Mouse (Mus musculus): ENCODE results near the gene Rexo2. TPM values are rescaled to one million over a fixed set of nuclear protein-coding genes. Genes with fewer than 3 reads are reported as not detected.
"Not testable (repeated sequence)": the region's sequence is repeated elsewhere in the genome, so short reads cannot be mapped to it uniquely, and the experiment has no call there.

Gene Rexo2
- 147 and 153 TPM in 2 replicates for polyA plus RNA-seq (2012; rRNA removed)

- peak within 1 kb of the TSS; percentile 10; the same call in 1 of the 2 replicates for H3K27ac ChIP-seq (ENCODE audit: insufficient read depth, low read length)
These were observed at the start of gene Rexo2 for GRCm38 (mm10) chr9:48480411-48481213. Gene Rexo2 (minus strand): TSS chr9:48480623.

GRCm38 (mm10) chr9:48526520-48526919 is 46.1 kb upstream of the Rexo2 start:
- no peak for DNase-seq
- H3K4me3 ChIP-seq (replicated peaks; ENCODE audit: insufficient read depth, low read depth, low read length) = no peak overlapping the region
- 92% methylated on average over 4 of the region's 4 CpGs for WGBS
- no peaks in the 10 kb centered on the region for H3K27me3 ChIP-seq (ENCODE audit: control insufficient read depth, insufficient read depth, low read length)
- H3K27ac ChIP-seq (ENCODE audit: insufficient read depth, low read length) = no peak overlapping the region
- no peaks in the 10 kb centered on the region for H3K4me1 ChIP-seq (ENCODE audit: control insufficient read depth, insufficient read depth, low read length)
- TF ChIP-seq POLR2A (IDR thresholded peaks at IDR 0.05; ENCODE audit: borderline replicate concordance, insufficient read depth, low read length) = no peak
- TF ChIP-seq CTCF (IDR thresholded peaks at IDR 0.05; ENCODE audit: borderline replicate concordance, insufficient read depth, low read depth, low read length) = no peak

More at GRCm38 (mm10) chr9:48480411-48481213, at the start of gene Rexo2:
- no peaks in the 10 kb centered on the region for H3K27me3 ChIP-seq (ENCODE audit: control insufficient read depth, insufficient read depth, low read length)
- H3K4me3 ChIP-seq (replicated peaks; ENCODE audit: insufficient read depth, low read depth, low read length) = peak within 1 kb of the TSS; percentile 65
- peak; percentile 96 for DNase-seq
- peak; percentile 63; the same call in 1 of the 2 replicates for TF ChIP-seq POLR2A (IDR thresholded peaks at IDR 0.05; ENCODE audit: borderline replicate concordance, insufficient read depth, low read length)
- no peak for TF ChIP-seq CTCF (IDR thresholded peaks at IDR 0.05; ENCODE audit: borderline replicate concordance, insufficient read depth, low read depth, low read length)
- 1% methylated on average over 49 of the region's 49 CpGs for WGBS
- no peaks in the 10 kb centered on the region; the same call in 1 of the 2 replicates for H3K4me1 ChIP-seq (ENCODE audit: control insufficient read depth, insufficient read depth, low read length)

GRCm38 (mm10) chr9:48525566-48525965 is 45.1 kb upstream of the Rexo2 start:
- 16% methylated on average over 1 of the region's 1 CpGs for WGBS
- Histone ChIP-seq H3K4me1 (ENCODE audit: control insufficient read depth, insufficient read depth, low read length) (no peaks in the 10 kb centered on the region), H3K27ac (ENCODE audit: insufficient read depth, low read length) (no peak overlapping the region), H3K27me3 (ENCODE audit: control insufficient read depth, insufficient read depth, low read length) (no peaks in the 10 kb centered on the region), H3K4me3 (replicated peaks; ENCODE audit: insufficient read depth, low read depth, low read length) (no peak overlapping the region)
- TF ChIP-seq CTCF (IDR thresholded peaks at IDR 0.05; ENCODE audit: borderline replicate concordance, insufficient read depth, low read depth, low read length) (no peak), POLR2A (IDR thresholded peaks at IDR 0.05; ENCODE audit: borderline replicate concordance, insufficient read depth, low read length) (no peak)
- no peak for DNase-seq

DNA sequence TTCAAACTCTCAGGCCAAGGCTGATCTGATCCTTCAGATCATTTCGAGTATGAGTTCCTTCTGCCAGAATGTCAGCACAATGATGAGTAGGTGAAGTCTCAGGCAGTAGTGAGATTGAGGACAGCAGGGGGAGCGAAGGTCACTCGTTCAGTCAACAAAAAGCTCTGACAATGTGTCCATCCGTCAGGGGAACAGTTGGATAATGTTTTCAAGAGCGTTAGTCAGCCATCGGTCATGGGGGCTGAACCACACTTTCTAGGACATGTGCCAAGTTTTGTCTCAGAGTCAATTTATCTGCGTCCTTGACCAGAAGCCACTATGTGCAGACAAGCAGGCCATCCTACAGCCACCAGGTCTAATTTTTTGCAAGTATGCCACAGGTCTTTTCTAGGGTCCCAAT is 40.0 kb upstream of the Rexo2 start:
- DNase-seq; H3K4me1 ChIP-seq (ENCODE audit: control insufficient read depth, insufficient read depth, low read length); H3K4me3 ChIP-seq (replicated peaks; ENCODE audit: insufficient read depth, low read depth, low read length); H3K27ac ChIP-seq (ENCODE audit: insufficient read depth, low read length); H3K27me3 ChIP-seq (ENCODE audit: control insufficient read depth, insufficient read depth, low read length): not testable (repeated sequence)
- 26% methylated on average over 5 of the region's 7 CpGs for WGBS

DNA sequence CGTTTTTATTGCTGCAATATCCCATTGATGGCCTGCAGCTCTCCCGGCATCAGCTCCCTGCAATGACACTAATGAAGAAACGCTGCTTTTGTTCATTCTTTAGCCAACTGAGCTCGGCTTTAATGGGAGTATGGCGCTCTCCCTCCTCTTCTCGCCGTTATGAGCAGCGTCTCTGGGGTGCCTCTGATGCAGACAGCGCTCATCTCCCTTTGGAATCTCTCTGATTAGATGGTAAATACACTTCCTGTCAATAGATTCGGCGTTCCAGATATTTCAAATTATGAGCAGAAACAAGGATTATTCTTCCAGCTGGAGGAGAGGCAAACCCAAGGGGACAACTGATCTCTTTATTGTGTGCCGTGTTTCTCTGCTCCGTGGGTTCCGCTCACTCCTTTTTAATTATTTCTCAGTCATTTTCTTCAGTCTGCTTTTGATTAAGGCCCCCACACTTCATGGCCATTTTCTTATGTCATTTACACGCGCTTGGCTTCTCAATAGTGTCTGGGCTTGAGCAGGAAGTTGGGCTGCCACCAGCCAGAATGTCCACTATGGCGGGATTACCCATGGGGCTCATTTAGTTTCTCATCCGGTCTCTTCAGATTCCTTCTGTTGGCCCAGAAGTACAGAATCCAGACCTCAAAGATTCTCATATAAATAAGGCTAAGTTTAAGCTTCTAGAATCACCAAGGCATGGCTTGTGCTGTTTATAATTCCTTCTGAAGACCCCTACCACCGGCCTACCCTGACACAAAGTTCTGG is 37.1 kb upstream of the Rexo2 start:
- no peaks in the 10 kb centered on the region for H3K4me1 ChIP-seq (ENCODE audit: control insufficient read depth, insufficient read depth, low read length)
- no peak for DNase-seq
- WGBS = 52% methylated on average over 19 of the region's 19 CpGs
- no peaks in the 10 kb centered on the region for H3K27me3 ChIP-seq (ENCODE audit: control insufficient read depth, insufficient read depth, low read length)
- TF ChIP-seq CTCF (IDR thresholded peaks at IDR 0.05; ENCODE audit: borderline replicate concordance, insufficient read depth, low read depth, low read length) = no peak
- no peak for TF ChIP-seq POLR2A (IDR thresholded peaks at IDR 0.05; ENCODE audit: borderline replicate concordance, insufficient read depth, low read length)
- no peak overlapping the region for H3K4me3 ChIP-seq (replicated peaks; ENCODE audit: insufficient read depth, low read depth, low read length)
- no peak overlapping the region for H3K27ac ChIP-seq (ENCODE audit: insufficient read depth, low read length)

DNA sequence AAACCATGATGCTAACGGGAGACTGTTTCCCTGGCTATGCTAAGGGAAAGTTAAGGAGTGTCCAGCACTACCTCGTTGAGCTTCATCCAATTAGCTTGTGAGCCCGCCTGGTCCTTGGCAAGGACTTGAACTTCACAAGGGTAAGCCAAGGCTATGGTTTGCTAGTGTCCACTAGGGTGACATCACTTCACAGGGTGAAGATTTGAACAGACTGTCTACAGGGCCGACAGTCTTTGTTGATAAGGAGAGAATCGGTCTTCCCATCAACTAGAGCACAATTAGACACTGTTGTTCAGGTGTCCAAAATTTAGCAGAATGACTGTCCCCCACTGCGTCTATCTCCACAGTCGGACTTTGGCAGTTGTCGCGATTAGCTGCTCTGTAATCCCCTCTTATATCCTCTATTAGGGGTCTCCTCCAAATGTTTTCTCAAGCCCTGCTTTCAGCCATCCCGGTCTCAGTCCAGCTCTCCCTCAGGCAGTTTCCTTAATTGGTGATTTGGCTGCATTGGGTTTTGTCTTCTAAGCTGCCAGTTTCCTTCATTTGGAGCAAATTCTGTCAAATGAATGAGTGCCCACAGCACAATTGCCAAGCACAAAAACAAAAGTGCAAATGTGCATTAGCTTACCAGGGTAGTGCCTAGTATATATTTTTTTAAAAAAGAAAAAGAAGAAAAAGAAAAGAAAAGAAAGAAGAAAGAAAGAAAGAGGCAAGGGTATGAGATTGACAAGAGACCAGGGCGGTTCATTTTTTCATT is 36.4 kb upstream of the Rexo2 start:
- Histone ChIP-seq H3K4me1 (ENCODE audit: control insufficient read depth, insufficient read depth, low read length) (no peaks in the 10 kb centered on the region), H3K27ac (ENCODE audit: insufficient read depth, low read length) (no peak overlapping the region), H3K27me3 (ENCODE audit: control insufficient read depth, insufficient read depth, low read length) (no peaks in the 10 kb centered on the region), H3K4me3 (replicated peaks; ENCODE audit: insufficient read depth, low read depth, low read length) (no peak overlapping the region)
- no peak for DNase-seq
- TF ChIP-seq POLR2A (IDR thresholded peaks at IDR 0.05; ENCODE audit: borderline replicate concordance, insufficient read depth, low read length) = no peak
- TF ChIP-seq CTCF (IDR thresholded peaks at IDR 0.05; ENCODE audit: borderline replicate concordance, insufficient read depth, low read depth, low read length) = no peak
- WGBS = 43% methylated on average over 11 of the region's 11 CpGs

DNA sequence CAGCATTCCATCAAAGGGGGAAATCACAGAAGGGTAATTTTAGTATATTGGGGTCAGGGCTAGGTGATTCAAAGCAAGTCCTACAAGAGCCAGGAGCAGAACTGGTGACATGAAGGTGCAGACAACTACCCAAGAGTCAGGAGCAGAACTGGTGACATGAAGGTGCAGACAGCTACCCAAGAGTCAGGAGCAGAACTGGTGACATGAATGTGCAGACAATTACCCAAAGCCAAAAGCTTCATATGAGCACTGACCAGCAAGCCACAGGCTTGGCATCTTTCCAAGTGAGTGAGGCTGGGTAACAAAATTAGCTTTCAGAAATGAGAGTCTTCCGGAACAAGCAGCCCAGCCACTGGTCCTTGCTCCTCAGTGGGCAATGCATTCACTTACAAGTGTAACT is 34.9 kb upstream of the Rexo2 start:
- DNase-seq = no peak
- no peak overlapping the region for H3K4me3 ChIP-seq (replicated peaks; ENCODE audit: insufficient read depth, low read depth, low read length)
- no peak overlapping the region for H3K27ac ChIP-seq (ENCODE audit: insufficient read depth, low read length)
- WGBS = 14% methylated on average over 1 of the region's 1 CpGs
- TF ChIP-seq CTCF (IDR thresholded peaks at IDR 0.05; ENCODE audit: borderline replicate concordance, insufficient read depth, low read depth, low read length) = no peak
- TF ChIP-seq POLR2A (IDR thresholded peaks at IDR 0.05; ENCODE audit: borderline replicate concordance, insufficient read depth, low read length) = no peak
- H3K4me1 ChIP-seq (ENCODE audit: control insufficient read depth, insufficient read depth, low read length) = no peaks in the 10 kb centered on the region
- H3K27me3 ChIP-seq (ENCODE audit: control insufficient read depth, insufficient read depth, low read length) = no peaks in the 10 kb centered on the region
